Mouse (Mus musculus): ENCODE measurements around the gene Hal.
A peak's percentile ranks its signal among the peaks of the same experiment; 100 is the strongest.
"Not testable (repeated sequence)": the region's sequence is repeated elsewhere in the genome, so short reads cannot be mapped to it uniquely, and the experiment has no call there.

Hal gene

DNA sequence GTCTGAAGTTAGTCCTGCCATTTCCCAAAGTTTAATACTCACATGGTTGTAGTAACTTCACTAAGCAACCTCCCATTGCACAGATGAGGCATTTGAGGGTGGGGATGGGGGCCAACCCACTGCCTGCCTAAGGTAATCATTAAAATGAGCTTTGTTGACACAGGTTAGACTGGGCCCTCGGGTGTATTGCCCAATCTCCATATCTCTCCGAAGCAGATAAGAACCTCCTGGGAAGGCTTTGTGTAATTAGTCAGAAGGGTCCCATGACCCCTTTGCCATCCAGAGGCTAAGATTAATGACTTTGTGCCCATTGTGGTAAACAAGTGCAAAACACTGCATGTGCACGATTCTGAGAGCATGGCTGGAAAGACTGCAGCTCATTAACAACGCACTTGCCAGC is 29.2 kb downstream of the Hal start:
- DNase-seq (ENCODE audit: low read depth) = no peak

DNA sequence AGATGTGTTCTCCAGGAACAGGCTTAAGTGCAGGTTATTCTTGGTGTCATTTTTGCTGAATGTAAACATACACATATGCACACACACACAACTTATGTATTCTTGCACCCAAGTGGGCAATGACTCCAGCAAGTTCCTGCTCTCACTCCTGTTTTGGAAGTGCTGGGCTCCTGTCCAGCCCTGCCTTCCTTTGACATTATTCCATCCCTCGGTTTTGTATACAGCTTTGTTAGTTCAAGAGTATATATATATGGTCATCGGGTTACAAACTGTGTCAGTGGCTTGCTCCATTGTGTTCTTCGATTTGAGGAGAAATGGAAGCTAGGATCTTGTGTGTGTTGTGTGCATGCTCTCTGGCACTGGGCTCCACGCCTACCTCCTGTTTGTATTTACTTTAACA is 29.6 kb downstream of the Hal start:
- DNase-seq (ENCODE audit: low read depth) = no peak

- DNase-seq (ENCODE audit: low read depth) = no peak
Observed at GRCm38 (mm10) chr10:93518620-93519019, 30.1 kb downstream of the Hal start.

DNA sequence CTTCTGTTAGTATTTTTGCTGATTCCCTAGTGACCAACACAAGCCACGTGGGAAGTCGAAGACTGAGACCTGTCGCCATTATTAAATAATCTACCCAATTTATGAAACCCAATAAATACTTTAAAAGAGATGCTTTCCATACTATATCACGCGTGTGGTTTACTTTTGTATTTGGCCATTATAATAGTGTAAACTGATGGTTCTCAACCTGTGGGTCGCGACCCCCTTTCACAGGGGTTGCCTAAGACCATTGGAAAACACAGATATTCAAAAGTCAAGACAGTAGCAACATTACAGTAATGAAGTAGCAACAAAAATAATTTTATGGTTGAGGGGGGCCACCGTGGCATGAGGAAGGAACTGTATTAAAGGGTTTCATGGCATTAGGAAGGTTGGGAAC is 30.6 kb downstream of the Hal start:
- DNase-seq (ENCODE audit: low read depth) = no peak

- DNase-seq (ENCODE audit: low read depth) = no peak
Observed at GRCm38 (mm10) chr10:93519756-93520155, 31.2 kb downstream of the Hal start.

DNA sequence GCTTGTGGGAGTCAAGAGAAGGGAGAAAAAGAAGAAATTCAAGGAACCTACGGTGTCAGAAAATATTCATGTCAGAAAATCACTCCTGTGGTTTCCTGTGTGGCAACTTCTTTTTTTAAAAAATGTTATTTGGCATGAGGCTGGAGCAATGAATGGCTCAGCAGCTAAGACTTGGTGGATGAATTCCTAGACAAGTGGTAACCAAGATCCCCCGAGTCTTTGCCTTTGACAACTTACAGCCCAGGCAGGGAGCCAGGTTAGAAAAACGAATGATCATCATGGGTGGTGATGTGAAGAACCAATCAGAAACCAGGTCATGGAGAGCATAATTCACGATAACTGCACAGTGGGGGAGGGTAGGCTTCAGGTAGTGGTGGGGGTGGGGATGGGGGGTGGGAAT is 32.4 kb downstream of the Hal start:
- no peak for DNase-seq (ENCODE audit: low read depth)

DNA sequence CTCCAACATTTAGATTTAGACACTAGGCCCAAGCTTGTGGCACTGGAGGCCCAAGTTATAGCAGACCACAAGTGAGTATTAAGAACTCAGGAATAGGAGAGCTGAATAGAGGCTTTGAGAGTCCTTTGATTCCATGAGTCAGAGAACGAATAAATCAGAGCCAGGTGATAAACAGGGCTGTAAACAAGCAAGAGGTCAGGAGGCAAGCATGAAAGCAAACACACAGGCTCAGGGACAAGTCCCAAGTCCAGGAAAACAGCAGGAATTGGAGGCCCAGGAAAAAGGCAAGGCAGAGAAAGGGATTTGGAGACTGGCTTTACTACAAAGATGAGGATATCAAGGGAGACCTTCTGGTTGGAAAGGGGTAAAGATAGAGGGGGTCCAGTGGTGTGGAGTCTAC is 36.8 kb downstream of the Hal start:
- DNase-seq (ENCODE audit: low read depth) = no peak

GRCm38 (mm10) chr10:93538287-93538686 is 49.7 kb downstream of the Hal start:
- no peak for DNase-seq (ENCODE audit: low read depth)

DNA sequence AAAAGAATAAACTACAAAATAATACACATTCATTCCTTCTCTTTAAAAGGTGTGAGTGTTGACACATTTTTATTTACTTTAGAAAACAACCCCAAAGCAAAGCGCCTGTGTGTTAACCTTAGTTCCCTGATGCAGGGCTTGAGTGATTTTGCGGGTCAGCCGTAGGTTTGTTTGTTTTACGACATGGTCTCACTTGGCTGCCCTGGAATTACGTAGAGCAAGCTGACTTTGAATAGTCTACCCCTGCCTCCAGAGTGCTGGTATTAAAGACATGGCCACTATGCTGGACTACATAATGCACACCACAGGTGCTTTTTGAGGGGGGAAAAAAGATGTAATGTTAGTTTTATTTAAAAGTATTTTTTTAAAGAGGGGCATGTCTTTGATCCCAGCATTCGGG is 50.2 kb downstream of the Hal start:
- no peak for DNase-seq (ENCODE audit: low read depth)

DNA sequence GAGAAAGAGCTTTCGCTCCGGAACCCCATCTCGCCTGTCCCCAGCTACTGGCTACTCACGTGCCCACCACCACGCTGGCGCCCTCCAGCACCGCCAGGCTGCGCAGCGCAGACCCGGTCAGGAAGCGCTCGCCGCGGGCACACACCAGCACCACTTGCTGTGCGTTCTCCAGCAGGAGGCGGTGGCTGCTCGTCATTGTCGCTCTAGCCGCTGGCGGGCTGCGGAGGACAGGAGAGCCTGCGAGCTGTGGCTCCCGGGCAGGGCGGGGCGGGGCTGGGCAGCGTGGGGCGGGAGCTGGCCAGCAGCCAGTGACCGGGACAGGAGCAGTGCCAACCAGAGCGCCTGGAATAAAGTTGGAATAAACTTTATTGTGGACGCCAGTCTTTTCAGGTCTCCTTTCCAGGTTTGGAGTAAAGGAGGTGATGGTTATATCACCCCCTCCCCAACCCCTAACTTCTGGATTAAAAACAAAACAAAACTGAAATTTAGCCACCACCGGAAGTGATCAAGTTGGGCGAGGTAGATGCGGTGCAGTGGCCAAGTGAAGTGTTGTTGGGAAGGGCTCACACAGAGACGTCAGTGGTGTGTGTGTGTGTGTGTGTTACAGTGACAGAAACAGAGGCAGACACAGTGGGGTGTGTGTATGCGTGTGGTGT is 51.3 kb downstream of the Hal start, which contains the start of gene Amdhd1:
Gene Amdhd1, minus strand, starts transcription at position 259 of the 656 bp plus-strand sequence.
- peak; percentile 53 for DNase-seq (ENCODE audit: low read depth)

GRCm38 (mm10) chr10:93540431-93541210 is 52.1 kb downstream of the Hal start, which contains the start of gene Ccdc38:
Gene Ccdc38 (plus strand): TSS chr10:93540632.
- no peak for DNase-seq (ENCODE audit: low read depth)

DNA sequence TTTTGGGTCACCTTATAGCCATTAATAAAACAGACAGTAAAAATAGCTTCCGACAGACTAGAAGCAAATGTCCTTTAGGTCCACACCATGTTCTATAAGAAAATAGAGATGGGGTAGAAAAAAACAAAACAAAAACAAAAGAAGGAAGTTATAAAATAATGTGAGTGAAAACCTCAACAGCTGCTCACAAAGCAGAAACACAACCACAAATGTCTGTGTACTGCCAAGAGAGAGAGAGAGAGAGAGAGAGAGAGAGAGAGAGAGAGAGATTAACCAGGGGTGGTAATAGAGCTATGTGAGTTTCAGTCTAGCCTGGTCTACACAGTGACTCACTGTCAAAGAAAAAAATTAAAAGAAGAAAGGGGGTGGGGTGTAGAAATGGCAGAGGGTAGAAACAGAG is 53.0 kb downstream of the Hal start:
- DNase-seq (ENCODE audit: low read depth) = no peak

- DNase-seq (ENCODE audit: low read depth) = no peak
Observed at GRCm38 (mm10) chr10:93542356-93542755, 53.8 kb downstream of the Hal start.

DNA sequence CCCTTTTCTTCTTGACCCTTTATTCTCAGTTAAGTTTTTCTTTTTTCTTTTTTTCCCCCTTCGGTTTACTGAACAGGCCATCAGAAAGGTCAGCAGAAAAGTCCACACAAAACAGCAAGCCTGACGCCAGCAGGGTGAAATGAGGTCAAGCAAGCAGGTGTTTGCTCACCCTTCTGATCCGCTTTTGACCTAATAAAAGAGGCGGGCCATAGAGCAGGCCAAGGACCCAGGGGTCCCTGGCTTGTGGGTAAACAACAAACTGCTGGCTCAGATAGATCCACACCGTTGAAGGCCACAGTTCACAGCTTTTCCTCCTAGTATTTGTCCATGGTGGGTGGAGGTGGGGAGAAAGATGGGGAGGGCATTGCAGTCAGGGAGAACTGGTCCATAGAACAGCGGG is 54.6 kb downstream of the Hal start:
- no peak for DNase-seq (ENCODE audit: low read depth)

DNA sequence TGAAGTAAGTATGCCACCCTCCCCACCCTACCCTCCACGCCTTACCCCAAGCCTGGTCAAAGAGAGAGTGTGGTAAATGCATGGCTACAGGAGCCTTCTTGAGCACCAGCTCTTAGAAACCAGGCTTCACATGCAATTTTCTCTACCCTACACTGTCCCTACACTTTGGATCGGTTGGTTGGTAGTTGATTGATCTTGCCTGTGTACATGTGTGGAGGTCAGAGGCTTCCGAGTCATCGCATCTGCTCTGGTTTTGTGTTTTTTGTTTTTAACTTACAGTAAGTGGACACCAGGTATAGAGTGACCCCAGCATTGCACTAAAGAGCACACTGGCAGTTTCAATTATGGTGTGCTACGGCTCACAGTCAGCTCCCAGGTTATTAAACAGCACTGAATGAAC is 55.6 kb downstream of the Hal start:
- no peak for DNase-seq (ENCODE audit: low read depth)

GRCm38 (mm10) chr10:93547741-93548270 is 59.2 kb downstream of the Hal start:
- no peak for DNase-seq (ENCODE audit: low read depth)

- DNase-seq (ENCODE audit: low read depth) = peak; percentile 60
Observed at GRCm38 (mm10) chr10:93548991-93549390, 60.4 kb downstream of the Hal start.

- DNase-seq (ENCODE audit: low read depth) = no peak
Observed at GRCm38 (mm10) chr10:93549821-93550220, 61.3 kb downstream of the Hal start.

- DNase-seq (ENCODE audit: low read depth) = no peak
Observed at GRCm38 (mm10) chr10:93552596-93552995, 64.0 kb downstream of the Hal start.

- DNase-seq (ENCODE audit: low read depth) = not testable (repeated sequence)
Observed at GRCm38 (mm10) chr10:93557971-93558370, 69.4 kb downstream of the Hal start.

GRCm38 (mm10) chr10:93559786-93560185 is 71.2 kb downstream of the Hal start:
- DNase-seq (ENCODE audit: low read depth) = no peak

DNA sequence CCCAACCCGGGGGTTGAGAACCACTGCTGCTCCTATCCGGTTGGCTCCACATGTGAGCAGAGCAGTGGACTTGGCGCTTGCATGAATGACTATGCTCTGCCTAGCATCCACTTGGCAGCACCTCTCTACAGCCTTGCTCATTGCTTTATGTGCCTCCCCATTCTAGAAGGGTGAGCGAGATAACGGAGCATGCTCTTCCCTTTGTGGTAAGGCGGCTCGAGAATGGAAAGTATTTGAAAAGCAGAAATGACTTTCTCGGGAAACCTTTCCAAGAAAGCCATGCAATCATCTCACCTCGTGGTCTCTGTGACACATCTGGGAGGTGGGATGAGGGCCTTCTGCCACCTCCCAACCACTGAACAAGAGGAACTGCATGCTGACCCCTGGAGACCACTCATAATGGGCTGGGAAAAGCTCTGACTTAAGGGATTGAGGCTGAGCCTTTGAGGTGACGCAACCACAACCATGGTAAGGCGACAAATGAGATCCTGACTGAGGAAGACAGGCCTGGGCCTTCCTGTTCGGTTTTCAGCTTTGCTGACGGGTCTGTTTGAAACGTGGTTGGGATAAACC is 76.0 kb downstream of the Hal start:
- no peak for DNase-seq (ENCODE audit: low read depth)

DNA sequence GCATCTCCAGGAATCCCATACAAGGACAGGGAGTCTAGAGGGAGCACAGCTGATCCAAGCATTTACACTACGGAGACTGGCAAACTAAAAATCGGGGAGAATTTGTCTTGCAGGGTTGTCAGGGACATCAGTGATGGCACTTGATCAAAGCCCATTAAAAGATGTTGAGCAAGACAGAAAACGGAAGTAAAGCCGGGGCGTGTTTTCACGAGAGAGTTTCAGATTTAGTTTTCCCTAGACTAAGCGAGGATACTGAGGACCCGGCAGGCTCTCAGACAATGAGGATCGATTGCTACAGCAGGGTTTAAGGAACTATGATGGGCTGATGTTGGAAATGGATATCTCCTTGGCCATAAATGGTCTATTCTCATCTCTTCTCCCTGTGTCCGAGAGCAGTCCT is 78.5 kb downstream of the Hal start:
- no peak for DNase-seq (ENCODE audit: low read depth)

Measured in c-Kit-positive CD71-positive TER-119-negative erythroid progenitor cells, embryonic 14.5 days (primary cell).